Mouse (Mus musculus) kidney, embryonic 16.5 days (tissue): ENCODE results near the gene Ntpcr. TPM values are rescaled to one million over a fixed set of nuclear protein-coding genes. Genes with fewer than 3 reads are reported as not detected.

Source experiments
- ATAC-seq: fragments of 200-750 bp; cut with Nextera tagmentation; 2 replicates; pipeline ENCODE4 v1.8.0; 2017; ENCODE audit warnings: moderate TSS enrichment; ENCODE audit not compliant: low FRiP score, low TSS enrichment
- H3K27ac ChIP-seq: fragments of 300-500 bp; sonication (generic); 2 replicates; pipeline ENCODE4 v1.5.1; 2014; ENCODE audit warnings: low read length
- H3K27me3 ChIP-seq: fragments of 300-500 bp; sonication (generic); 2 replicates; pipeline ENCODE4 v1.6.1; 2014; ENCODE audit warnings: low read length, control low read depth, mixed read lengths; ENCODE audit not compliant: insufficient read depth
- H3K36me3 ChIP-seq: fragments of 300-500 bp; sonication (generic); 2 replicates; pipeline ENCODE4 v1.6.1; 2014; ENCODE audit warnings: low read length, control low read depth, mixed read lengths; ENCODE audit not compliant: insufficient read depth
- H3K4me1 ChIP-seq: fragments of 300-500 bp; sonication (generic); 2 replicates; pipeline ENCODE4 v1.6.1; 2014; ENCODE audit warnings: low read length, control low read depth, mixed read lengths; ENCODE audit not compliant: insufficient read depth
- H3K4me2 ChIP-seq: fragments of 300-500 bp; sonication (generic); replicated peaks from 2 replicates; pipeline ENCODE4 v1.6.1; 2014; ENCODE audit warnings: low read depth, low read length
- H3K4me3 ChIP-seq: fragments of 300-500 bp; sonication (generic); 2 replicates; pipeline ENCODE4 v1.5.1; 2014; ENCODE audit warnings: mild to moderate bottlenecking, low read length
- H3K9ac ChIP-seq: fragments of 300-500 bp; sonication (generic); replicated peaks from 2 replicates; pipeline ENCODE4 v1.6.1; 2014; ENCODE audit warnings: low read length
- H3K9me3 ChIP-seq: fragments of 300-500 bp; sonication (generic); 2 replicates; pipeline ENCODE4 v1.6.1; 2016; ENCODE audit warnings: low read length, control low read depth
- WGBS: fragments of 180-500 bp; shearing (Covaris S2); extraction: QIAGEN DNeasy Blood & Tissue Kit; methylation state at CpG from one replicate; pipeline ENCODE4 v1.1.7; 2014; 5-methylcytosine and 5-hydroxymethylcytosine counted together
- polyA plus RNA-seq: library from polyadenylated mRNA; unstranded; fragments of >200 nt; fragmentation: Nextera tagmentation; extraction: Ambion mirVana; gene quantifications from 2 replicates; pipeline ENCODE4 v1.2.1, GENCODE M21; 2015

Gene Ntpcr
- polyA plus RNA-seq, 1 experiment from 2014 or later = 30.8 TPM

DNA sequence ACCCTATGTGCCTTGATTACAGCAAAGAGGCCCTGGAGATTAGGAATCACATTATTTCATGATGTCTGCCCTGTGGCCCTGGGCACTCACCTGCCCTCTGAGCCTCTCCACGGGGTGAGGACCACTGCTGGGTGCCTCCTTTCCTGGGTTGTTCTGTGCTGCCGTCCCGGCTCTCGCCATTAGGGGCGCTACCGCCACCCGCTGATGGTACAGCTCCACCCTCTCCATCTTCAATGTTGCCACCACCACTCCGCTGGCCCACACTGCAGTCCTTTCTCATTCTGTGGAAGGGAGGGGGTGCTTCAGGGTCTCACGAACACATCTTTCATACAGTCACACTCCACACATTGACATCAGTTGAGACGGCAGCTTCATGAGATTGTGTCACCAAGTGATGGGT lies 29.3 kb downstream of the Ntpcr start:
- no peak for ATAC-seq
- Histone ChIP-seq H3K27me3 (no peaks in the 10 kb centered on the region), H3K27ac (no peak overlapping the region), H3K4me1 (peaks cover 6% of the 10 kb centered on the region; the same call in 1 of the 2 replicates), H3K9ac (no peak overlapping the region), H3K4me2 (no peak overlapping the region), H3K36me3 (no peaks in the 10 kb centered on the region), H3K4me3 (no peak overlapping the region), H3K9me3 (no peaks in the 10 kb centered on the region)
- 52% methylated on average over 10 of the region's 10 CpGs for WGBS

DNA sequence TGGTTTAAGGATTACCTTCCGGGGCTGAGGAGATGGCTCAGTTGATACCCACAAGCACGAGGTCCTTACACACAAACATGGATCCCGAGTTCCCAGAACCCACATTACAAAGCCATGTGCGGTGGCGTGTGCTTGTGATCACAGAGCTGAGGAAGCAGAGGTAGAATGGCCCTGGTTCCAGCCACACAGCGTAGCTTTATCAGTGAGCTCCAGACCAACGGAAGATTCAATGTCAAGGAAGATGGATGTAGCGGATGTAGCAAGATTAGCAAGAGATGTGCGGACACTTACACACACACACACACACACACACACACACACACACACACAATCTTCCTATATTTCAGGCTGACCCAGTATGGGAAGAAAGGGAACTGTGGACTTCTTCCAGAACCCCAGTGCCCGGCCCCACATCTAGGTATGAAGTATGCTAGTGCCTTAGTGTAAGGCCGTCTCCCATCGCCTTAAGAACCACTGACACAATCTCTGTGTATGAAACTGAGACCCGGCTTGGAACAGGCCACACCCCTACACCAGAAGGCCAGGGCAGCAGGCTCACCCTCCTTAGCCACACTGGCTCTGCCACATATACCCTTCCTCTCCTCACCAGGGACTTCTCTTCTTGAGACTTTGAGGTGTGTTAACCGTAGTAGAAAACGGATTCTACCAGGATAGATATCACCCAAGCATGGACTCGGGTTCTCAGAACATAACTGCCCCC lies 33.5 kb downstream of the Ntpcr start:
- Histone ChIP-seq H3K27ac (no peak overlapping the region), H3K4me2 (no peak overlapping the region), H3K4me3 (no peak overlapping the region), H3K9me3 (no peaks in the 10 kb centered on the region), H3K27me3 (no peaks in the 10 kb centered on the region), H3K36me3 (no peaks in the 10 kb centered on the region), H3K9ac (no peak overlapping the region), H3K4me1 (no peaks in the 10 kb centered on the region)
- no peak for ATAC-seq
- 86% methylated on average over 16 of the region's 16 CpGs for WGBS

GRCm38 (mm10) chr8:125768079-125768478 lies 38.3 kb downstream of the Ntpcr start:
- no peak overlapping the region for H3K27ac ChIP-seq
- H3K4me2 ChIP-seq = no peak overlapping the region
- H3K4me1 ChIP-seq = no peaks in the 10 kb centered on the region
- 77% methylated on average over 10 of the region's 10 CpGs for WGBS
- H3K27me3 ChIP-seq = no peaks in the 10 kb centered on the region
- no peak for ATAC-seq
- H3K36me3 ChIP-seq = no peaks in the 10 kb centered on the region
- H3K9me3 ChIP-seq = no peaks in the 10 kb centered on the region
- no peak overlapping the region for H3K4me3 ChIP-seq
- no peak overlapping the region for H3K9ac ChIP-seq

DNA sequence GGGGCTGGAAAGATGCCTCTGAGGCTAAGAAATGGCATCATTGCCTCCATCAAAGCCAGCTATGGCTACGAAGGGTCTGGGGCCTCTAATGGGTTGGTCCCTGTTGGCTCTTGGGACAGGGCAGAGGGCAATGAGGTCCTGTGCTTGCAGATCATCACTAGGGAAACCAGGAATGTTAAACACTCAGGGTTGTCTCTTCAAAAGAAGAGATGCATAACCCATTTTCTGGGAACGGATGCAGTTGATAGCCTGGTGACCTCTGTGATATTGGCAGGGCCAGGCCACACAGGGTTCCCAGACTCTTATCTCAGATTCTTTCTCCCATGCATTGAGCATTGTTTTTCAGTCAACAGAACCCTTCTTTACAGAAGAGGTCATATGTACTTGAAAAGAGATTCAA lies 42.5 kb downstream of the Ntpcr start:
- Histone ChIP-seq H3K27ac (no peak overlapping the region), H3K4me2 (no peak overlapping the region), H3K4me3 (no peak overlapping the region), H3K9me3 (no peaks in the 10 kb centered on the region), H3K4me1 (0 out of 2 replicates have a peak, but pooled peaks cover 3% of the 10 kb centered on the region), H3K27me3 (no peaks in the 10 kb centered on the region), H3K36me3 (no peaks in the 10 kb centered on the region), H3K9ac (no peak overlapping the region)
- WGBS = 59% methylated on average over 2 of the region's 2 CpGs
- ATAC-seq = no peak

DNA sequence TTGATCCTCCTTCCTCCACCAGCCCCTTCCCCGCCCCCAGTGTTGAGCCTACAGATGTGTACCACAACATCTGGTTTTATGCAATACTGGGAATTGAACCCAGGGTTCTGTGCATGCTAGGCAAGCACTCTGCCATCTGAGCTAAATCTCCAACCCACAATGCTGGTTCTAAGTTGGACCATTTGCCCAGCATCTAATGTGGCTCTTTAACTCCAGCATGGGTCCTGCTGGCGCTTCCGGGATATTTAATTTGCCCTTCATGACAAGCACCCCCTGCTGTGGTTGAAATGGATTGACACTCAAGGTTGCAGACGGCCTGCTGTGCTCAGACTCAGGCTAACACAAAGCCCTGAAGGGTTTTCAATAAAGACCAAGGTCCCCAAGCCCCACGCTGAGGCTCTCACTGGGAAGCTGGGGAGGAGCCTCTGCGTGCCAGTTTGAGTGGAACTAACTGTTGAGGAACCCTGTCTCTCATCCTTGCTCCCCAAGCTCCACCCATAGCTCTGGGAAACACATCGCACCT lies 43.6 kb downstream of the Ntpcr start:
- H3K4me2 ChIP-seq = no peak overlapping the region
- no peaks in the 10 kb centered on the region for H3K27me3 ChIP-seq
- 78% methylated on average over 7 of the region's 7 CpGs for WGBS
- H3K4me3 ChIP-seq = no peak overlapping the region
- H3K9ac ChIP-seq = no peak overlapping the region
- no peaks in the 10 kb centered on the region for H3K9me3 ChIP-seq
- H3K36me3 ChIP-seq = no peaks in the 10 kb centered on the region
- H3K27ac ChIP-seq = no peak overlapping the region
- ATAC-seq = no peak
- H3K4me1 ChIP-seq = peaks cover 11% of the 10 kb centered on the region

- 69% methylated on average over 3 of the region's 3 CpGs for WGBS
- H3K27me3 ChIP-seq = no peaks in the 10 kb centered on the region
- no peak overlapping the region for H3K27ac ChIP-seq
- peaks cover 18% of the 10 kb centered on the region for H3K4me1 ChIP-seq
- ATAC-seq = no peak
- no peak overlapping the region for H3K4me3 ChIP-seq
- no peak overlapping the region for H3K4me2 ChIP-seq
- H3K9me3 ChIP-seq = no peaks in the 10 kb centered on the region
- no peak overlapping the region for H3K9ac ChIP-seq
- no peaks in the 10 kb centered on the region for H3K36me3 ChIP-seq
Measured at GRCm38 (mm10) chr8:125775031-125775430, 45.3 kb downstream of the Ntpcr start.

DNA sequence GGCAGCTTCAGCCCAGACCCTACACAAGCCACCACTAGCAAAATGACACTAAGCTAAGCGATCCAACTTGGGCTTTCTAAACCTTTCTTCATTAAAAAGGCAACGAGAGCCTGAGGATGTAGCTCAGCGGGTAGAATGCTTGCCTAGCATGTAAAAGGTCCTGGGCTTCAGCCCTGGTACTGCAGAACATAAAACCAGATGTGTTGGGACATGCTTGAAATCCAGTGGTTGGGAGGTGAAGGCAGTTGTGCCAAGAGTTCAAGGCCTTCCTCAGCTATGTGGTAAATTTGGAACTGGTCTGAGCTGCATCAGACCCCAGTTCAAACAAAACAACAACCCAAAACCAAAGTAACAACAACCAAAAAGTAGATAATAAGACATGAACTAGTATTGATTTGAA lies 46.6 kb downstream of the Ntpcr start:
- H3K27ac ChIP-seq = no peak overlapping the region
- ATAC-seq = no peak
- 93% methylated on average over 3 of the region's 3 CpGs for WGBS
- no peaks in the 10 kb centered on the region for H3K27me3 ChIP-seq
- no peaks in the 10 kb centered on the region for H3K9me3 ChIP-seq
- H3K4me1 ChIP-seq = peaks cover 24% of the 10 kb centered on the region
- no peak overlapping the region for H3K4me3 ChIP-seq
- H3K9ac ChIP-seq = no peak overlapping the region
- H3K36me3 ChIP-seq = no peaks in the 10 kb centered on the region
- no peak overlapping the region for H3K4me2 ChIP-seq

- WGBS = 50% methylated on average over 6 of the region's 6 CpGs
Measured at GRCm38 (mm10) chr8:125776800-125777199, 47.0 kb downstream of the Ntpcr start.

DNA sequence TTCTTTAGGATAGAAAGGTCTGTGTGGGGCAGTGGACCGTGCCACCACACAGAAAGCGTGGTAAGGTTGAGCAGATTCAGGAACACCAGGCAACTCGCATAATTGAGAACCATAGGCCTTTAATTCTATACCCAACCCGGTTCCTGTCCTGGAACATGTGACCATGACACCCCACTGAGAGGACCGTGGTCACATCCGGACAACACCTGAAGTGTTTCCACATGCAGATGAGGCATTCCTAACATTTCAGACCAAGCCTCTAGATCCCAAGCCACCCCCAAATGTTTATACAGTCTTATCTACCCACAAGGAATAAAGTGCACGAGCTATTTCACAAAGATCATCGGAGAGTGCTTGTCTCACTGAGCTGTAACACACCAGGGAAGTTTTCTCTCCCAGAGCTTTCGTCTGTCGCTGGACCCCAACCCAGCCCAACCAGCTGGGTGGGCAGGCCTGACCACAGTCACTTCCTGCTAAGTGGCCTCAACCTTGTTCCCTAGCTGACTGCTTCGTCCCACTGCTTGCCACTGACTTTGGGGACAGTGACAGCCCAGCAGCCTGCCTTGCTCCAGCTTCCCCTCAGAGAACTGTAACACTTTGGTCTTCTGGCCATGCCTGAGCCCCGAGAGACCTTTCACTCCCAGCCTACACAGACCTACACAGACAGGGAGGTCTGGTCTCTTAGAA lies 47.9 kb downstream of the Ntpcr start:
- Histone ChIP-seq H3K4me3 (no peak overlapping the region), H3K27me3 (no peaks in the 10 kb centered on the region), H3K9ac (no peak overlapping the region), H3K9me3 (no peaks in the 10 kb centered on the region), H3K36me3 (no peaks in the 10 kb centered on the region), H3K4me2 (no peak overlapping the region), H3K27ac (peak overlapping the region; percentile 13; the same call in 1 of the 2 replicates), H3K4me1 (peaks cover 29% of the 10 kb centered on the region)
- 58% methylated on average over 12 of the region's 12 CpGs for WGBS
- ATAC-seq = no peak

More at GRCm38 (mm10) chr8:125776800-125777199, 47.0 kb downstream of the Ntpcr start:
- Histone ChIP-seq H3K9me3 (no peaks in the 10 kb centered on the region), H3K36me3 (no peaks in the 10 kb centered on the region), H3K9ac (no peak overlapping the region), H3K4me2 (no peak overlapping the region), H3K27ac (no peak overlapping the region), H3K4me3 (no peak overlapping the region), H3K4me1 (peaks cover 25% of the 10 kb centered on the region), H3K27me3 (no peaks in the 10 kb centered on the region)
- ATAC-seq = no peak

GRCm38 (mm10) chr8:125778919-125779318 lies 49.2 kb downstream of the Ntpcr start:
- Histone ChIP-seq H3K27me3 (no peaks in the 10 kb centered on the region), H3K36me3 (no peaks in the 10 kb centered on the region), H3K4me2 (no peak overlapping the region), H3K9ac (no peak overlapping the region), H3K4me3 (no peak overlapping the region), H3K27ac (no peak overlapping the region), H3K4me1 (peaks cover 29% of the 10 kb centered on the region), H3K9me3 (no peaks in the 10 kb centered on the region)
- no peak for ATAC-seq
- 92% methylated on average over 5 of the region's 5 CpGs for WGBS
